Mouse (Mus musculus): ENCODE measurements at regions not wholly inside any gene's neighbourhood (a gene's known extent, or its start where the extent isn't known, plus 50 kb on each side); places are given as distances from the start of the nearest gene placed in this dataset.

- TF ChIP-seq E2F4 (IDR thresholded peaks at IDR 0.05; ENCODE audit: insufficient read depth): no peak
- TF ChIP-seq MYOD1 (IDR thresholded peaks at IDR 0.05; ENCODE audit: control insufficient read depth in 1 of 3, insufficient read length in 2 of 3, low read depth in 2 of 3): no peak
- TF ChIP-seq CEBPB (IDR thresholded peaks at IDR 0.05; ENCODE audit: insufficient read depth, poor library complexity, severe bottlenecking): no peak
- TF ChIP-seq MAX (IDR thresholded peaks at IDR 0.05; ENCODE audit: low read depth): no peak
- no peak for TF ChIP-seq POLR2A (IDR thresholded peaks at IDR 0.05; ENCODE audit: insufficient read length, low read depth)
- no peak for TF ChIP-seq USF1 (IDR thresholded peaks at IDR 0.05; ENCODE audit: low read depth)
- no peak for TF ChIP-seq SRF (IDR thresholded peaks at IDR 0.05; ENCODE audit: control insufficient read depth, insufficient read length, low read depth)
- TF ChIP-seq TCF12 (IDR thresholded peaks at IDR 0.05; ENCODE audit: insufficient read depth, poor library complexity, severe bottlenecking): no peak
- TF ChIP-seq REST (IDR thresholded peaks at IDR 0.05; ENCODE audit: insufficient read depth, insufficient read length): no peak
- TF ChIP-seq TCF3 (IDR thresholded peaks at IDR 0.05; ENCODE audit: insufficient read length, low read depth): no peak
- TF ChIP-seq POLR2AphosphoS2 (IDR thresholded peaks at IDR 0.05; ENCODE audit: insufficient read length, low read depth): no peak
- no peak for TF ChIP-seq MYOG (IDR thresholded peaks at IDR 0.05; ENCODE audit: control insufficient read depth in 1 of 3, insufficient read depth in 1 of 3, insufficient read length in 2 of 3, low read depth in 2 of 3)
- Histone ChIP-seq H3ac (ENCODE audit: control insufficient read depth, insufficient read length) (no peak overlapping the region), H3K4me3 (no peak overlapping the region), H3K27me3 (ENCODE audit: control insufficient read depth, insufficient read depth, insufficient read length) (no peaks in the 10 kb centered on the region), H3K79me2 (ENCODE audit: control insufficient read depth, insufficient read depth) (no peaks in the 10 kb centered on the region), H3K36me3 (ENCODE audit: control insufficient read depth, insufficient read depth) (no peaks in the 10 kb centered on the region), H3K4me2 (ENCODE audit: low read depth) (no peak overlapping the region)
Observed at GRCm38 (mm10) chr14:48854188-48854924, 180.7 kb upstream of the Otx2 start.

DNA sequence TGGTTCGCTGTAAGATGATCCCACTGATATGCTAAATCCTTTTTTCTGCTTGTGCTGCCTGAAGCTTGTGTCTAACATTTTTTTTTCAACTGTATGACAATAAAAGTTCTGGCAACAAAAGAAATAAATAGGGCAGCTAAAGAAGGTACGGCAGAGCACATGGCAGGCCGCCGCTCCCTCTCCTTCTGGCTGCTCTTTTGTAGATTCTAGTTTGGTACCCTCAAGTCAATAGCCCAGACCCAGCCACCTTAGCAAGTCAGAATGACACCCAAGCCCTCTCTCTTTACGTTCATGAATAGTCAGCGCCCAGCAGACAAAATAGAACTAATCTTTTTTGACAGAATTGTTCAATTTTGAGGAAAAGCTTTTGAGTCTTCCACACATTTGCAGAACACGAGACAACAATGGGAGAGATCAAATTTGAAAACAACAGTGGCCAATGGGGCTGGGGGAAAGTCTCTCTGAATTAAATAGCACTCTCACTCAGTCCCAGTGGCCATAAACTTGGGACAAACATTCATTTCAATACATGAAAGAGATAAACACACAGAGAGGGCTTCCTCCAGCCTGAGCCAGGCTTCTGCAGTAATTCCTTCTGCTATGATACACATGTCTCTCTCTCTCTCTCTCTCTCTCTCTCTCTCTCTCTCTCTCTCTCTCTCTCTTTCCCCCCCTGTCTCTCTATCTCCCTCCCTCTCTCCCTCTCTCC is 180.0 kb upstream of the Otx2 start:
- Histone ChIP-seq H3K36me3 (ENCODE audit: control insufficient read depth, insufficient read depth) (no peaks in the 10 kb centered on the region), H3K4me2 (ENCODE audit: low read depth) (no peak overlapping the region), H3K27me3 (ENCODE audit: control insufficient read depth, insufficient read depth, insufficient read length) (no peaks in the 10 kb centered on the region), H3K4me3 (no peak overlapping the region), H3ac (ENCODE audit: control insufficient read depth, insufficient read length) (no peak overlapping the region), H3K79me2 (ENCODE audit: control insufficient read depth, insufficient read depth) (no peaks in the 10 kb centered on the region)
- no peak for TF ChIP-seq REST (IDR thresholded peaks at IDR 0.05; ENCODE audit: insufficient read depth, insufficient read length)

- Histone ChIP-seq H3K27me3 (ENCODE audit: control insufficient read depth, insufficient read depth, insufficient read length) (no peaks in the 10 kb centered on the region), H3K4me2 (ENCODE audit: low read depth) (no peak overlapping the region), H3ac (ENCODE audit: control insufficient read depth, insufficient read length) (no peak overlapping the region), H3K79me2 (ENCODE audit: control insufficient read depth, insufficient read depth) (no peaks in the 10 kb centered on the region), H3K4me3 (no peak overlapping the region), H3K36me3 (ENCODE audit: control insufficient read depth, insufficient read depth) (no peaks in the 10 kb centered on the region)
- TF ChIP-seq TCF3 (IDR thresholded peaks at IDR 0.05; ENCODE audit: insufficient read length, low read depth) (no peak), REST (IDR thresholded peaks at IDR 0.05; ENCODE audit: insufficient read depth, insufficient read length) (no peak), MYOG (IDR thresholded peaks at IDR 0.05; ENCODE audit: control insufficient read depth in 1 of 3, insufficient read depth in 1 of 3, insufficient read length in 2 of 3, low read depth in 2 of 3) (no peak), POLR2A (IDR thresholded peaks at IDR 0.05; ENCODE audit: insufficient read length, low read depth) (no peak), MAX (IDR thresholded peaks at IDR 0.05; ENCODE audit: low read depth) (no peak), E2F4 (IDR thresholded peaks at IDR 0.05; ENCODE audit: insufficient read depth) (no peak), POLR2AphosphoS2 (IDR thresholded peaks at IDR 0.05; ENCODE audit: insufficient read length, low read depth) (no peak), CEBPB (IDR thresholded peaks at IDR 0.05; ENCODE audit: insufficient read depth, poor library complexity, severe bottlenecking) (no peak), MYOD1 (IDR thresholded peaks at IDR 0.05; ENCODE audit: control insufficient read depth in 1 of 3, insufficient read length in 2 of 3, low read depth in 2 of 3) (no peak), TCF12 (IDR thresholded peaks at IDR 0.05; ENCODE audit: insufficient read depth, poor library complexity, severe bottlenecking) (no peak), SRF (IDR thresholded peaks at IDR 0.05; ENCODE audit: control insufficient read depth, insufficient read length, low read depth) (no peak), USF1 (IDR thresholded peaks at IDR 0.05; ENCODE audit: low read depth) (no peak)
Observed at GRCm38 (mm10) chr14:48852787-48853186, 179.2 kb upstream of the Otx2 start.

DNA sequence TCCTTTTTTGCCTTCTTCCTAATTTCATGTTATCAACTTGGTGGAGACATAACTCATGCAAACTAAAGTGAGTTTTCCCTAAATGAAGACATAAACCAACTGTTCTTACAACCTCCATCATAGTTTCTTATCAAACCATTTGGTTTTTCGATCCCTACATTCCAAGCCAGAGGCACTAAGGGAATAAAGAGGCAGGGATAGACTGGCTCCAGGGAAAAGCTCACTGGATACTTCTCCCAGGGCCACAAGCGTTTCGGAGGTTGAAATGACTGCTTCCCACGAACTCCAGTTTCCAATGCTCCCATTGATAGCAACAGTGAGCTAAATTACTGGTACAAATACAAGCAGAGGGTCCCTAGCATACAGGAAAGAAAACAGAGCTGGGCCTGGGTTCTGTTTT is 178.4 kb upstream of the Otx2 start:
- H3K27me3 ChIP-seq (ENCODE audit: control insufficient read depth, insufficient read depth, insufficient read length): no peaks in the 10 kb centered on the region
- no peak for TF ChIP-seq USF1 (IDR thresholded peaks at IDR 0.05; ENCODE audit: low read depth)
- TF ChIP-seq MAX (IDR thresholded peaks at IDR 0.05; ENCODE audit: low read depth): no peak
- no peak for TF ChIP-seq MYOD1 (IDR thresholded peaks at IDR 0.05; ENCODE audit: control insufficient read depth in 1 of 3, insufficient read length in 2 of 3, low read depth in 2 of 3)
- TF ChIP-seq POLR2A (IDR thresholded peaks at IDR 0.05; ENCODE audit: insufficient read length, low read depth): no peak
- no peak for TF ChIP-seq TCF3 (IDR thresholded peaks at IDR 0.05; ENCODE audit: insufficient read length, low read depth)
- TF ChIP-seq E2F4 (IDR thresholded peaks at IDR 0.05; ENCODE audit: insufficient read depth): no peak
- no peak for TF ChIP-seq SRF (IDR thresholded peaks at IDR 0.05; ENCODE audit: control insufficient read depth, insufficient read length, low read depth)
- TF ChIP-seq REST (IDR thresholded peaks at IDR 0.05; ENCODE audit: insufficient read depth, insufficient read length): no peak
- no peak for TF ChIP-seq MYOG (IDR thresholded peaks at IDR 0.05; ENCODE audit: control insufficient read depth in 1 of 3, insufficient read depth in 1 of 3, insufficient read length in 2 of 3, low read depth in 2 of 3)
- no peak for TF ChIP-seq POLR2AphosphoS2 (IDR thresholded peaks at IDR 0.05; ENCODE audit: insufficient read length, low read depth)
- TF ChIP-seq CEBPB (IDR thresholded peaks at IDR 0.05; ENCODE audit: insufficient read depth, poor library complexity, severe bottlenecking): no peak
- TF ChIP-seq TCF12 (IDR thresholded peaks at IDR 0.05; ENCODE audit: insufficient read depth, poor library complexity, severe bottlenecking): no peak
- no peak overlapping the region for H3K4me2 ChIP-seq (ENCODE audit: low read depth)
- no peak overlapping the region for H3K4me3 ChIP-seq
- H3K36me3 ChIP-seq (ENCODE audit: control insufficient read depth, insufficient read depth): no peaks in the 10 kb centered on the region
- H3ac ChIP-seq (ENCODE audit: control insufficient read depth, insufficient read length): no peak overlapping the region
- no peaks in the 10 kb centered on the region for H3K79me2 ChIP-seq (ENCODE audit: control insufficient read depth, insufficient read depth)
